In genomic region chr7:24983396-24983795, GRCm38 (mm10) we compare ENCODE assay signal across 21 mouse cellular contexts. TPM values are rescaled to one million over a fixed set of nuclear protein-coding genes. Genes with fewer than 3 reads are reported as not detected.
A peak's percentile ranks its signal among the peaks of the same experiment; 100 is the strongest.
DNase-seq lines count a peak whose midpoint lies in the region; TF ChIP-seq lines count a peak whose summit lies in the region.
"Had no signal": no experiment of that assay in that cellular context is flagged by ENCODE, and none has a peak within 500 bp of the region (broad histone marks: within the 10 kb centered on the region; RNA-seq: fewer than 3 reads in every experiment).

No protein-coding gene starts in this region.

- H3K27ac ChIP-seq in ES-E14 (ENCODE audit: insufficient read depth, low read depth, low read length, poor library complexity, severe bottlenecking), result peak overlapping the region; percentile 14
- H3K27ac ChIP-seq: embryonic facial prominence, embryonic 10.5 days; embryonic facial prominence, embryonic 12.5 days; forebrain, embryonic 10.5 days; forebrain, embryonic 12.5 days had no signal

- peak; percentile 1 for DNase-seq in layer of hippocampus, adult 9-11 months
- DNase-seq in layer of hippocampus, adult 8-10 months (ENCODE audit: low spot score in 2 of 2), result no peak
- DNase-seq in ES-E14 (ENCODE audit: low read depth, low spot score) (peak; percentile 47), ZHBTc4 (ENCODE audit: low read depth, low spot score) (peak; percentile 84)
- no peak for DNase-seq in kidney, postnatal 14 days
- DNase-seq in adrenal gland, postnatal 36 days, result no peak
- DNase-seq: adrenal gland, adult 2 months; adrenal gland, postnatal 10 days; adrenal gland, postnatal 25 days; B cell, adult 2 months; cerebellum, adult 11-12 months; cerebellum, adult 2 months; cerebellum, adult 9-10 months; cerebellum, postnatal 10 days had no signal

- H3K4me3 ChIP-seq in ES-E14 (ENCODE audit: insufficient read depth in 1 of 2, low read depth in 1 of 2, low read length in 2 of 2, poor library complexity in 1 of 2, severe bottlenecking in 1 of 2), result no peak overlapping the region
- H3K4me3 ChIP-seq: embryonic facial prominence, embryonic 10.5 days; embryonic facial prominence, embryonic 12.5 days; erythroblast, embryonic 14.5 days; forebrain, embryonic 10.5 days; forebrain, embryonic 12.5 days had no signal

- in situ Hi-C loops in ES-E14 (cut with MboI; ENCODE audit: low sequenced_read_pairs in 2 of 2, unreplicated experiment in 2 of 2), result no loop called here

- no peaks in the 10 kb centered on the region for H3K9me3 ChIP-seq in ES-E14 (ENCODE audit: control insufficient read depth, insufficient read depth, low read depth, low read length)
- H3K9me3 ChIP-seq: embryonic facial prominence, embryonic 12.5 days had no signal

- H3K36me3 ChIP-seq in ES-E14 (ENCODE audit: control insufficient read depth, insufficient read depth, low read length, poor library complexity, severe bottlenecking), result peaks cover 29% of the 10 kb centered on the region
- H3K36me3 ChIP-seq: embryonic facial prominence, embryonic 10.5 days; embryonic facial prominence, embryonic 12.5 days; forebrain, embryonic 10.5 days had no signal

- H3K9ac ChIP-seq in ES-E14 (ENCODE audit: insufficient read depth, low read depth, low read length, poor library complexity, severe bottlenecking), result no peak overlapping the region
- H3K9ac ChIP-seq: embryonic facial prominence, embryonic 12.5 days; forebrain, embryonic 12.5 days had no signal

- H3K4me1 ChIP-seq in ES-E14 (ENCODE audit: control insufficient read depth in 2 of 2, insufficient read depth in 2 of 2, low read length in 2 of 2, poor library complexity in 1 of 2), result peaks cover 0 to 4% of the 10 kb centered on the region in 2 experiments; a peak in 1 of 4 replicates
- H3K4me1 ChIP-seq: embryonic facial prominence, embryonic 10.5 days; embryonic facial prominence, embryonic 12.5 days; forebrain, embryonic 10.5 days; forebrain, embryonic 12.5 days had no signal

TF ChIP-seq in ES-E14, 5 proteins besides CTCF, POLR2A, EP300 and RAD21:
- TF ChIP-seq MAFK (IDR thresholded peaks at IDR 0.05; ENCODE audit: insufficient read depth, low read depth, low read length) (no peak), ZC3H11A (IDR thresholded peaks at IDR 0.05; ENCODE audit: borderline replicate concordance, low read depth, low read length) (no peak), ZNF384 (IDR thresholded peaks at IDR 0.05; ENCODE audit: low read depth, low read length) (no peak), CHD2 (IDR thresholded peaks at IDR 0.05; ENCODE audit: low read depth, low read length) (no peak), HCFC1 (IDR thresholded peaks at IDR 0.05; ENCODE audit: borderline replicate concordance, insufficient read depth, low read length) (no peak)

RNA-seq across cellular contexts. Expression of gene Rabac1, which starts 10.8 kb away (rescaled TPM):
- total RNA-seq in layer of hippocampus, adult 8-10 months (2022), result 100 to 1,000 TPM; 293 to 308 (median 300) TPM
- 212 and 328 TPM in 2 replicates for total RNA-seq in ES-E14 (2012; rRNA removed)
- total RNA-seq in adrenal gland, postnatal 36 days (2021), result 100 to 1,000 TPM; 325 to 361 TPM

RNA-seq across cellular contexts. Expression of gene Atp1a3, which starts 22.4 kb away (rescaled TPM):
- 1,000 to 10,000 TPM; 2,163 to 2,251 (median 2,216) TPM for total RNA-seq in layer of hippocampus, adult 8-10 months (2022)
- total RNA-seq in ES-E14 (2012; rRNA removed), result 21.2 and 37.0 TPM in 2 replicates
- 100 to 1,000 TPM in 1 of 2 experiments, 10 to 100 TPM in 1; 69.6 to 106 TPM for total RNA-seq in adrenal gland, postnatal 36 days (2021)

RNA-seq across cellular contexts. Expression of gene Gm4881, which starts 39.1 kb away (rescaled TPM):
- not detected for total RNA-seq in layer of hippocampus, adult 8-10 months (2022)
- total RNA-seq in ES-E14 (2012; rRNA removed), result not detected in 2 replicates
- total RNA-seq in adrenal gland, postnatal 36 days (2021), result not detected
- total RNA-seq: adrenal gland, adult 2 months; adrenal gland, postnatal 10 days; adrenal gland, postnatal 25 days; CH12.LX; MEL had no signal

Comparison
In these comparisons a context has a peak if more than half of its experiments do, and no peak if none do; other contexts are left out.
1. DNase-seq: peak in layer of hippocampus, adult 9-11 months (single experiment), ES-E14 (single experiment) and ZHBTc4 (single experiment); none in layer of hippocampus, adult 8-10 months (0 of 2), kidney, postnatal 14 days (single experiment) and adrenal gland, postnatal 36 days (0 of 2).
2. RNA of gene Atp1a3, which starts 22.4 kb away (total RNA-seq): 2,163 to 2,251 TPM in layer of hippocampus, adult 8-10 months; 69.6 to 106 TPM in adrenal gland, postnatal 36 days and 21.2 to 37.0 TPM in ES-E14; every median in the first group is over 10 times any median in the second.